Mouse (Mus musculus) hindbrain, embryonic 15.5 days (tissue): ENCODE results near the gene Trim9. TPM values are rescaled to one million over a fixed set of nuclear protein-coding genes. Genes with fewer than 3 reads are reported as not detected.

Source experiments
- polyA plus RNA-seq: library from polyadenylated mRNA; unstranded; fragments of >200 nt; fragmentation: Nextera tagmentation; extraction: Ambion mirVana; gene quantifications from 2 replicates; pipeline ENCODE4 v1.2.1, GENCODE M21; 2015

The Trim9 gene
- polyA plus RNA-seq, 1 experiment from 2014 or later = 93.3 TPM

Other genes with a start within 250 kb of the Trim9 start
- gene Nin, start 233.9 kb downstream of the Trim9 start, polyA plus RNA-seq = 11.3 and 12.6 TPM in 2 replicates
- gene Abhd12b, start 193.5 kb downstream of the Trim9 start, polyA plus RNA-seq = 0.17 TPM in 1 of 2 replicates, not detected in the other
- 9.3 and 10.8 TPM in 2 replicates for gene Pygl, start 116.1 kb downstream of the Trim9 start, polyA plus RNA-seq
- gene Tmx1, start 105.5 kb upstream of the Trim9 start, polyA plus RNA-seq = 132 and 134 TPM in 2 replicates